Mouse (Mus musculus) forelimb bud, embryonic 11.5 days (tissue): Measurements from ENCODE around the gene Rhbdf2.

Source experiments
- DNase-seq: peaks from one replicate; pipeline ENCODE4 v3.0.0-alpha.2; 2012; ENCODE audit warnings: low read depth, low spot score

The Rhbdf2 gene

DNA sequence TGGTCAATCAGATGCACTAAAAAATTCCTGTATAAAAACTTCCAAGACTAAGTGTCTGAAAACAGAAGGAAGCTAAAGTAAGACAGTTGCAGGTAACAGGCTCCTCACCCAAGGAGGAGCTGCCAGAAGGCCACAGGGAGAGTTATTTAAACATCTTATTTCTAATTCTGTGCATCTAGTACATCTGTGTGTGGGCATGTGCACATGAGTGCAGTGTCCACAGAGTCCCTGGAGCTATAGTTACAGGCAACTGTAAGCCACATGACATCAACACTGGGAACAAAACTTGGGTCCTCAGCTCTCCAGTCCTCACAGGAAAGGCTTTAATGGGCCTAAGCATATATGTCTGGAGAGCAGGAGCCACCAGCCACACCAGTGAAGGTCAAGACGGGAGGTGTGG is 74.6 kb downstream of the Rhbdf2 start:
- DNase-seq: no peak

DNA sequence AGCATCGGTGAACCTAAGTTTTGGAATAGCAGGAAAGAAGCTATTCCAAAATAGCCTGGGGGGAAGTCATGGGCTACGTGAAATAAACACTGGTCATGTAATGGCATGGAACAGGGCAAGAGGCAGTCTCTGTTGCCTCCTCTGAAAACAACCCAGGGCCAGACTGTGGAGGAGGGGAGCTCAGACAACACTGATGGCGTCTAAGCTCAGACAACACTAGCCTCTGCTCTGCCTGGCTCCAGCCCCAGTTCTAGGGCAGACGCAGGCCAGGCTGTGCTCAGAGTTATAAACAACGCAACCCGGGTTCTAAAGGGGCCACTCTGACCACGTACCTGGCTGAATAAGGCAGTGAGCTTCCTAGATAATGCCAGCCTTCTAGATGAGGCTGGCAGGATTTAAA is 76.1 kb downstream of the Rhbdf2 start:
- no peak for DNase-seq

DNA sequence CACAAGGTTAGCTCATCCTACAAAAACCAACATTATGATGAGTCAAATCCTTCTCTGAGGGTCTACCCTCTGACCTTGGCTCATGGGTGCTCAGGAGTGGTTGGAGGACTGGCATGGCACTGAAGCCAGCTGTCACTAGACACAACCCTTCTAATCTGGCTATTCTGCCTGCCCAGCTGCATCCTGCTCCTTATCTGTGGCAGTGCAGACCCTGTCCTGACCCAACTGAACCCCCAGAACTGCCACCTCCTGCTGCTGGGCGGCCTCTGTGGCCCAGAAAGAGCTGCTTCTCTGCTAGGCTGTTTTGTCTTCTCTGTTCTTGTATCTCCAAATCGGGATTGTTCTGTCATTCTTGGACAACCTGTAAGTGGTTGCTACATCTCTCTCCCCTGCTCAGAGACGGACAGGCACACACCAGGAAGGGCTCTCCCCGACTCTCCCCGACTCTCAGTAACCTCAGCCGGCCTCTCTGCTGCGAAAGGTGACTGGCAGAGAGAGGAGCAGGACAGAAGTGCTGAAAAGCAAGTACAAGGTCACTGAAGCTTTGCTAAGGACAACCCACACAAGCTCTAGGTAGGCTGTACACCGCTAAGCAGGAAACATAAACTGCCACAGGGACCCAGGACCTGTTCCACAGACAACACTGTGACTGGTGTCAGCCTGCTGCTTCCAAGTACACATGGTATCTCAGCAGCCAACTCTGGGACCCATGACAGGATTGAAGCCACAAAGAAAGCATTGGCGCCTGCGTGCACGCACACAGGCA is 77.4 kb downstream of the Rhbdf2 start:
- DNase-seq: no peak

- no peak for DNase-seq
These were observed 78.0 kb downstream of the Rhbdf2 start for GRCm38 (mm10) chr11:116548780-116549179.
